Mouse (Mus musculus) hindbrain, embryonic 12.5 days (tissue): Measurements from ENCODE around the gene Fam168a. TPM values are rescaled to one million over a fixed set of nuclear protein-coding genes. Genes with fewer than 3 reads are reported as not detected.

Experiments
- ATAC-seq: fragments of 200-750 bp; cut with Nextera tagmentation; 2 replicates; pipeline ENCODE4 v1.8.0; 2017; ENCODE audit warnings: moderate TSS enrichment; ENCODE audit not compliant: low FRiP score
- H3K27ac ChIP-seq: fragments of 300-500 bp; sonication (generic); 2 replicates; pipeline ENCODE4 v1.5.1; 2016; ENCODE audit warnings: mild to moderate bottlenecking
- H3K27me3 ChIP-seq: fragments of 300-500 bp; sonication (generic); 2 replicates; pipeline ENCODE4 v1.6.1; 2016; ENCODE audit warnings: mild to moderate bottlenecking
- H3K36me3 ChIP-seq: fragments of 300-500 bp; sonication (generic); 2 replicates; pipeline ENCODE4 v1.6.1; 2016; ENCODE audit warnings: mild to moderate bottlenecking
- H3K4me1 ChIP-seq: fragments of 300-500 bp; sonication (generic); 2 replicates; pipeline ENCODE4 v1.6.1; 2016
- H3K4me2 ChIP-seq: fragments of 300-500 bp; sonication (generic); replicated peaks from 2 replicates; pipeline ENCODE4 v1.6.1; 2016; ENCODE audit warnings: mild to moderate bottlenecking
- H3K4me3 ChIP-seq: fragments of 300-500 bp; sonication (generic); 2 replicates; pipeline ENCODE4 v1.5.1; 2016; ENCODE audit warnings: mild to moderate bottlenecking
- H3K9ac ChIP-seq: fragments of 300-500 bp; sonication (generic); 2 replicates; pipeline ENCODE4 v1.6.1; 2016; ENCODE audit warnings: mild to moderate bottlenecking, moderate library complexity
- H3K9me3 ChIP-seq: fragments of 300-500 bp; sonication (generic); replicated peaks from 2 replicates; pipeline ENCODE4 v1.6.1; 2016; ENCODE audit warnings: mild to moderate bottlenecking
- WGBS: fragments of 180-500 bp; shearing (Covaris S2); methylation state at CpG from one replicate; pipeline ENCODE4 v1.1.7; 2016; 5-methylcytosine and 5-hydroxymethylcytosine counted together
- polyA plus RNA-seq: library from polyadenylated mRNA; unstranded; fragments of >200 nt; fragmentation: Nextera tagmentation; extraction: Ambion mirVana; gene quantifications from 2 replicates; pipeline ENCODE4 v1.2.1, GENCODE M21; 2016

Fam168a gene
- polyA plus RNA-seq = 64.7 and 67.2 TPM in 2 replicates

GRCm38 (mm10) chr7:100706143-100706841 lies at the start of gene Fam168a:
Fam168a (plus strand) TSS chr7:100706635.
- Histone ChIP-seq H3K4me2 (peak within 1 kb of the TSS; percentile 59), H3K27ac (peak within 1 kb of the TSS; percentile 100), H3K9ac (peak within 1 kb of the TSS; percentile 94), H3K4me3 (peak within 1 kb of the TSS; percentile 84), H3K9me3 (no peaks in the 10 kb centered on the region), H3K4me1 (peaks cover 15% of the 10 kb centered on the region), H3K27me3 (no peaks in the 10 kb centered on the region), H3K36me3 (no peaks in the 10 kb centered on the region)
- WGBS = under 1% methylated on average over 30 of the region's 37 CpGs
- peak; percentile 99 for ATAC-seq

GRCm38 (mm10) chr7:100656739-100657138 lies 49.7 kb upstream of the Fam168a start:
- Histone ChIP-seq H3K27me3 (no peaks in the 10 kb centered on the region), H3K9ac (no peak overlapping the region), H3K4me3 (no peak overlapping the region), H3K27ac (no peak overlapping the region), H3K36me3 (no peaks in the 10 kb centered on the region), H3K9me3 (no peaks in the 10 kb centered on the region), H3K4me1 (peaks cover 21% of the 10 kb centered on the region), H3K4me2 (no peak overlapping the region)
- WGBS = 64% methylated on average over 5 of the region's 5 CpGs
- no peak for ATAC-seq

GRCm38 (mm10) chr7:100658093-100658578 lies 48.3 kb upstream of the Fam168a start:
- Histone ChIP-seq H3K4me1 (peaks cover 24% of the 10 kb centered on the region), H3K36me3 (no peaks in the 10 kb centered on the region), H3K27me3 (no peaks in the 10 kb centered on the region), H3K27ac (no peak overlapping the region), H3K9me3 (no peaks in the 10 kb centered on the region), H3K4me2 (peak overlapping the region; percentile 34), H3K4me3 (no peak overlapping the region), H3K9ac (no peak overlapping the region)
- peak; percentile 36; the same call in 1 of the 2 replicates for ATAC-seq
- 29% methylated on average over 18 of the region's 18 CpGs for WGBS

- no peaks in the 10 kb centered on the region for H3K9me3 ChIP-seq
- 86% methylated on average over 7 of the region's 7 CpGs for WGBS
- no peak for ATAC-seq
These were observed 45.2 kb upstream of the Fam168a start for GRCm38 (mm10) chr7:100661264-100661663.

GRCm38 (mm10) chr7:100662231-100662630 lies 44.2 kb upstream of the Fam168a start, which contains the start of gene Plekhb1:
Plekhb1 (minus strand) TSS chr7:100662414.
- no peaks in the 10 kb centered on the region for H3K36me3 ChIP-seq
- H3K4me1 ChIP-seq = peaks cover 20% of the 10 kb centered on the region
- peaks cover 4% of the 10 kb centered on the region; the same call in 1 of the 2 replicates for H3K27me3 ChIP-seq
- H3K4me2 ChIP-seq = peak within 1 kb of the TSS; percentile 32
- H3K4me3 ChIP-seq = no peak within 1 kb of the TSS
- no peaks in the 10 kb centered on the region for H3K9me3 ChIP-seq
- H3K27ac ChIP-seq = no peak within 1 kb of the TSS
- no peak for ATAC-seq
- WGBS = 78% methylated on average over 8 of the region's 8 CpGs
- H3K9ac ChIP-seq = no peak within 1 kb of the TSS

More at GRCm38 (mm10) chr7:100661264-100661663, 45.2 kb upstream of the Fam168a start:
- no peaks in the 10 kb centered on the region for H3K36me3 ChIP-seq
- no peak overlapping the region for H3K9ac ChIP-seq
- no peak overlapping the region for H3K4me2 ChIP-seq
- no peak overlapping the region for H3K4me3 ChIP-seq
- peaks cover 20% of the 10 kb centered on the region for H3K4me1 ChIP-seq
- H3K27me3 ChIP-seq = peaks cover 4% of the 10 kb centered on the region; the same call in 1 of the 2 replicates
- no peak overlapping the region for H3K27ac ChIP-seq

GRCm38 (mm10) chr7:100663190-100663589 lies 43.2 kb upstream of the Fam168a start:
- WGBS = 2% methylated on average over 13 of the region's 13 CpGs
- no peak overlapping the region for H3K27ac ChIP-seq
- peaks cover 17% of the 10 kb centered on the region for H3K4me1 ChIP-seq
- H3K36me3 ChIP-seq = no peaks in the 10 kb centered on the region
- 0 out of 2 replicates have a peak overlapping the region, but pooled peaks have one; percentile 23 for H3K9ac ChIP-seq
- H3K27me3 ChIP-seq = peaks cover 4% of the 10 kb centered on the region; the same call in 1 of the 2 replicates
- H3K4me2 ChIP-seq = peak overlapping the region; percentile 32
- ATAC-seq = peak; percentile 85
- H3K9me3 ChIP-seq = no peaks in the 10 kb centered on the region
- H3K4me3 ChIP-seq = no peak overlapping the region

GRCm38 (mm10) chr7:100663729-100664304 lies 42.6 kb upstream of the Fam168a start:
- H3K27me3 ChIP-seq = peaks cover 4% of the 10 kb centered on the region; the same call in 1 of the 2 replicates
- WGBS = 73% methylated on average over 11 of the region's 11 CpGs
- H3K4me2 ChIP-seq = peak overlapping the region; percentile 32
- peaks cover 15% of the 10 kb centered on the region for H3K4me1 ChIP-seq
- H3K9ac ChIP-seq = 0 out of 2 replicates have a peak overlapping the region, but pooled peaks have one; percentile 23
- H3K36me3 ChIP-seq = no peaks in the 10 kb centered on the region
- ATAC-seq = peak; percentile 16
- H3K4me3 ChIP-seq = no peak overlapping the region
- H3K9me3 ChIP-seq = no peaks in the 10 kb centered on the region
- no peak overlapping the region for H3K27ac ChIP-seq

GRCm38 (mm10) chr7:100670646-100671045 lies 35.8 kb upstream of the Fam168a start:
- Histone ChIP-seq H3K36me3 (no peaks in the 10 kb centered on the region), H3K4me1 (no peaks in the 10 kb centered on the region; the same call in 1 of the 2 replicates), H3K27me3 (no peaks in the 10 kb centered on the region), H3K27ac (no peak overlapping the region), H3K9ac (no peak overlapping the region), H3K4me3 (no peak overlapping the region), H3K4me2 (no peak overlapping the region), H3K9me3 (no peaks in the 10 kb centered on the region)
- no peak for ATAC-seq
- WGBS = 85% methylated on average over 5 of the region's 5 CpGs

GRCm38 (mm10) chr7:100673452-100673851 lies 33.0 kb upstream of the Fam168a start:
- no peaks in the 10 kb centered on the region; the same call in 1 of the 2 replicates for H3K4me1 ChIP-seq
- no peak for ATAC-seq
- no peak overlapping the region for H3K4me3 ChIP-seq
- H3K4me2 ChIP-seq = no peak overlapping the region
- no peaks in the 10 kb centered on the region for H3K27me3 ChIP-seq
- no peak overlapping the region for H3K9ac ChIP-seq
- H3K27ac ChIP-seq = no peak overlapping the region
- no peaks in the 10 kb centered on the region for H3K9me3 ChIP-seq
- H3K36me3 ChIP-seq = no peaks in the 10 kb centered on the region
- 43% methylated on average over 7 of the region's 7 CpGs for WGBS

- no peaks in the 10 kb centered on the region for H3K36me3 ChIP-seq
- no peak overlapping the region for H3K9ac ChIP-seq
- no peak overlapping the region for H3K4me3 ChIP-seq
- no peak overlapping the region for H3K27ac ChIP-seq
- peaks cover 2% of the 10 kb centered on the region; the same call in 1 of the 2 replicates for H3K4me1 ChIP-seq
- no peak for ATAC-seq
- no peak overlapping the region for H3K4me2 ChIP-seq
- no peaks in the 10 kb centered on the region for H3K9me3 ChIP-seq
- WGBS = 94% methylated on average over 2 of the region's 2 CpGs
- H3K27me3 ChIP-seq = no peaks in the 10 kb centered on the region
These were observed 31.5 kb upstream of the Fam168a start for GRCm38 (mm10) chr7:100674941-100675340.

- Histone ChIP-seq H3K27ac (no peak overlapping the region), H3K9ac (no peak overlapping the region), H3K9me3 (no peaks in the 10 kb centered on the region), H3K4me3 (no peak overlapping the region), H3K4me1 (peaks cover 3% of the 10 kb centered on the region; the same call in 1 of the 2 replicates), H3K36me3 (no peaks in the 10 kb centered on the region), H3K4me2 (no peak overlapping the region), H3K27me3 (no peaks in the 10 kb centered on the region)
- 93% methylated on average over 5 of the region's 5 CpGs for WGBS
- no peak for ATAC-seq
These were observed 28.4 kb upstream of the Fam168a start for GRCm38 (mm10) chr7:100678052-100678451.
